20 mouse cellular contexts compared by ENCODE assay signal in the genomic region with DNA sequence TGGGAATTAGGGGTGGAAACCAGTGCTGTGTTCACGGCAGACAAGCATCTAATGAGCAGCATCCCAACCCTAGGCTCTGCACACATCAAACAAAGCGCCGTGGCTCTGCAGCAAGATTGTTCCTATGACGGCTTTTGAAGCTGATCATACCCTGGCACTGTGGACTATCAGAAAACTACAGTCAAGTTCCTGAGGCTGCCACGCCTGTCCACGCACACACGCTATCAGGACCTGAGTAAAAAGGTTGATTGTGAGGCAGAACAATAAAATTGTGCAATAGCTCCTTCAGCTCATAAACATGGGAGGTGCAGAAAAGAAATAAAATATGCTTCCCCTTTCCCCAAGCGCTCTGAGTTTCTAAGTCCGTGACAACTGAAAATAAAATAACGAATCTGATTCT. TPM values are rescaled to one million over a fixed set of nuclear protein-coding genes. Genes with fewer than 3 reads are reported as not detected.
DNase-seq lines count a peak whose midpoint lies in the region; ATAC-seq and TF ChIP-seq lines count a peak whose summit lies in the region.
"Had no signal": no experiment of that assay in that cellular context is flagged by ENCODE, and none has a peak within 500 bp of the region (broad histone marks: within the 10 kb centered on the region; RNA-seq: fewer than 3 reads in every experiment).

No protein-coding gene starts in this region.

- peaks cover 0 to 32% of the 10 kb centered on the region in 2 experiments; a peak in 2 of 4 replicates for H3K36me3 ChIP-seq in MEL (ENCODE audit: control insufficient read depth in 1 of 2, insufficient read depth in 2 of 2, low read length in 2 of 2)
- H3K36me3 ChIP-seq in liver, embryonic 15.5 days (replicated peaks) = no peaks in the 10 kb centered on the region
- H3K36me3 ChIP-seq in small intestine, adult 2 months (ENCODE audit: control insufficient read depth, insufficient read depth, low read length) = peaks cover 3% of the 10 kb centered on the region; the same call in 1 of the 2 replicates
- H3K36me3 ChIP-seq in kidney, embryonic 14.5 days (ENCODE audit: control insufficient read depth, insufficient read depth, low read length) = no peaks in the 10 kb centered on the region
- H3K36me3 ChIP-seq: embryonic facial prominence, embryonic 10.5 days; forebrain, embryonic 15.5 days; G1E; hindbrain, embryonic 13.5 days had no signal

- no peaks in the 10 kb centered on the region for H3K9me3 ChIP-seq in MEL (replicated peaks; ENCODE audit: insufficient read depth, low read length)
- H3K9me3 ChIP-seq in liver, embryonic 15.5 days (replicated peaks) = no peaks in the 10 kb centered on the region
- no peaks in the 10 kb centered on the region for H3K9me3 ChIP-seq in kidney, embryonic 14.5 days (ENCODE audit: control insufficient read depth, low read length)
- H3K9me3 ChIP-seq: embryonic facial prominence, embryonic 10.5 days; forebrain, embryonic 15.5 days; G1E; hindbrain, embryonic 13.5 days; midbrain, embryonic 13.5 days had no signal

- peak; percentile 37 to 65 for TF ChIP-seq EP300 in MEL (IDR thresholded peaks at IDR 0.05; ENCODE audit: low read depth in 1 of 2, low read length in 2 of 2)

- 29% methylated on average over 10 of the region's 10 CpGs for WGBS in liver, embryonic 15.5 days (ENCODE audit: insufficient replicate concordance)
- WGBS in small intestine, adult 2 months = 23% methylated on average over 10 of the region's 10 CpGs
- 86% methylated on average over 10 of the region's 10 CpGs for WGBS in kidney, embryonic 14.5 days

- H3K9ac ChIP-seq in MEL (ENCODE audit: control insufficient read depth, low read depth, low read length, poor library complexity, severe bottlenecking) = peak overlapping the region; percentile 32; the same call in 1 of the 2 replicates
- no peak overlapping the region for H3K9ac ChIP-seq in liver, embryonic 15.5 days
- no peak overlapping the region for H3K9ac ChIP-seq in kidney, embryonic 14.5 days (ENCODE audit: low read depth, low read length)
- H3K9ac ChIP-seq: forebrain, embryonic 15.5 days; hindbrain, embryonic 13.5 days; midbrain, embryonic 13.5 days had no signal

- TF ChIP-seq RAD21 in MEL (IDR thresholded peaks at IDR 0.05; ENCODE audit: low read depth, low read length) = no peak

- no peaks in the 10 kb centered on the region for H3K27me3 ChIP-seq in MEL (ENCODE audit: control insufficient read depth in 1 of 2, insufficient read depth in 2 of 2, low read length in 2 of 2)
- no peaks in the 10 kb centered on the region for H3K27me3 ChIP-seq in liver, embryonic 15.5 days
- H3K27me3 ChIP-seq in small intestine, adult 2 months (ENCODE audit: control insufficient read depth, insufficient read depth, low read length) = no peaks in the 10 kb centered on the region
- H3K27me3 ChIP-seq in kidney, embryonic 14.5 days (ENCODE audit: control insufficient read depth, insufficient read depth, low read length) = no peaks in the 10 kb centered on the region
- H3K27me3 ChIP-seq: forebrain, embryonic 15.5 days; hindbrain, embryonic 13.5 days; midbrain, embryonic 13.5 days had no signal

- peaks cover 19 to 42% of the 10 kb centered on the region in 2 experiments for H3K4me1 ChIP-seq in MEL (ENCODE audit: control insufficient read depth in 1 of 2, insufficient read depth in 2 of 2, low read length in 2 of 2)
- peaks cover 69% of the 10 kb centered on the region for H3K4me1 ChIP-seq in liver, embryonic 15.5 days (replicated peaks)
- H3K4me1 ChIP-seq in small intestine, adult 2 months (ENCODE audit: control insufficient read depth, insufficient read depth, insufficient read length, low read length) = peaks cover 18% of the 10 kb centered on the region
- H3K4me1 ChIP-seq in kidney, embryonic 14.5 days (ENCODE audit: control insufficient read depth, insufficient read depth, low read length) = no peaks in the 10 kb centered on the region

- H3K4me2 ChIP-seq in liver, embryonic 15.5 days = no peak overlapping the region
- H3K4me2 ChIP-seq in kidney, embryonic 14.5 days (replicated peaks; ENCODE audit: low read depth, low read length) = no peak overlapping the region
- H3K4me2 ChIP-seq: forebrain, embryonic 15.5 days; hindbrain, embryonic 13.5 days; midbrain, embryonic 13.5 days had no signal

- peak overlapping the region in 1 of 2 experiments; percentile 33; a peak in 3 of 4 replicates for H3K4me3 ChIP-seq in MEL (ENCODE audit: control insufficient read depth in 1 of 2, insufficient read depth in 1 of 2, low read depth in 2 of 2, low read length in 2 of 2)
- H3K4me3 ChIP-seq in liver, embryonic 15.5 days (replicated peaks) = no peak overlapping the region
- H3K4me3 ChIP-seq in small intestine, adult 2 months (ENCODE audit: low read depth, low read length) = no peak overlapping the region
- no peak overlapping the region for H3K4me3 ChIP-seq in kidney, embryonic 14.5 days (ENCODE audit: low read length)
- H3K4me3 ChIP-seq: embryonic facial prominence, embryonic 10.5 days; forebrain, embryonic 15.5 days; hindbrain, embryonic 13.5 days; midbrain, embryonic 13.5 days had no signal

- peak overlapping the region; percentile 28 for H3K27ac ChIP-seq in MEL (ENCODE audit: control insufficient read depth, low read depth, low read length)
- 0 out of 2 replicates have a peak overlapping the region, but pooled peaks have one; percentile 10 for H3K27ac ChIP-seq in liver, embryonic 15.5 days (replicated peaks)
- H3K27ac ChIP-seq in small intestine, adult 2 months (ENCODE audit: insufficient read depth, low read depth, low read length) = peak overlapping the region; percentile 99
- H3K27ac ChIP-seq in kidney, embryonic 14.5 days (ENCODE audit: low read depth, low read length) = no peak overlapping the region
- H3K27ac ChIP-seq: embryonic facial prominence, embryonic 10.5 days; forebrain, embryonic 15.5 days; hindbrain, embryonic 13.5 days; midbrain, embryonic 13.5 days had no signal

- H3K79me2 ChIP-seq in MEL (ENCODE audit: control insufficient read depth, insufficient read depth, low read length, poor library complexity) = no peaks in the 10 kb centered on the region

- TF ChIP-seq CTCF in MEL (IDR thresholded peaks at IDR 0.05 in 2 of 3, conservative IDR thresholded peaks at IDR 0.05 in 1 of 3; ENCODE audit: control insufficient read depth in 1 of 3, insufficient read depth in 1 of 3, low read depth in 2 of 3, low read length in 3 of 3, poor library complexity in 1 of 3, severe bottlenecking in 1 of 3) = no peak
- no peak for TF ChIP-seq CTCF in small intestine, adult 2 months (IDR thresholded peaks at IDR 0.05; ENCODE audit: extremely low read depth, insufficient read length, insufficient replicate concordance, low read depth, low read length)

- TF ChIP-seq POLR2A in MEL (IDR thresholded peaks at IDR 0.05; ENCODE audit: control insufficient read depth in 1 of 2, insufficient read depth in 1 of 2, low read depth in 1 of 2, low read length in 2 of 2, poor library complexity in 1 of 2) = no peak
- no peak for TF ChIP-seq POLR2A in small intestine, adult 2 months (IDR thresholded peaks at IDR 0.05; ENCODE audit: low read depth, low read length)

- peak; percentile 75 for DNase-seq in MEL (ENCODE audit: low read depth, low spot score)
- DNase-seq in spleen, postnatal 10 days (ENCODE audit: low spot score in 2 of 2) = no peak
- no peak for DNase-seq in cerebellum, adult 11-12 months
- DNase-seq: cerebellum, postnatal 25 days; heart, adult 11 months; kidney, adult 2 months; kidney, postnatal 36 days had no signal

- ATAC-seq in granulocyte monocyte progenitor cell, adult 5-6 weeks (replicated peaks; ENCODE audit: poor library complexity, severe bottlenecking) = peak; percentile 75
- ATAC-seq in liver, embryonic 15.5 days (ENCODE audit: insufficient read depth) = 0 out of 2 replicates have a peak, but pooled peaks have one; percentile 22
- ATAC-seq in kidney, embryonic 14.5 days (ENCODE audit: low FRiP score, low TSS enrichment) = no peak
- ATAC-seq: CD4-positive, CD25-positive, alpha-beta regulatory T cell, adult 4 months; forebrain, embryonic 15.5 days; midbrain, embryonic 13.5 days had no signal

RNA-seq across cellular contexts. Expression of a gene that starts 6.4 kb away (rescaled TPM):
- not detected in 2 replicates for total RNA-seq in MEL (2012; rRNA removed)
- under 1 TPM in 1 of 2 experiments, not detected in 1; 0.10 TPM for polyA plus RNA-seq in MEL (2012; ENCODE audit: insufficient read depth in 1 of 2, insufficient read length in 2 of 2, low read depth in 1 of 2, low replicate concordance in 2 of 2, missing spikeins in 1 of 2)
- 12.8 and 15.4 TPM in 2 replicates for total RNA-seq in granulocyte monocyte progenitor cell, adult 5-6 weeks (2014; fragmentation: Nextera tagmentation)
- total RNA-seq in granulocyte monocyte progenitor cell, adult 5-6 weeks (2017) = 5.1 and 6.1 TPM in 2 replicates
- 16.4 and 18.3 TPM in 2 replicates for polyA plus RNA-seq in liver, embryonic 15.5 days (2015; fragmentation: Nextera tagmentation; extraction: Ambion mirVana)
- 154 and 290 TPM in 2 replicates for polyA plus RNA-seq in small intestine, adult 2 months (2012; rRNA removed)
- polyA plus RNA-seq in kidney, embryonic 14.5 days (2014; fragmentation: Nextera tagmentation; extraction: Ambion mirVana) = 27.9 and 40.4 TPM in 2 replicates

RNA-seq across cellular contexts. Expression of a gene that starts 15.0 kb away (rescaled TPM):
- 54.3 and 58.4 TPM in 2 replicates for total RNA-seq in MEL (2012; rRNA removed)
- polyA plus RNA-seq in MEL (2012; ENCODE audit: insufficient read depth in 1 of 2, insufficient read length in 2 of 2, low read depth in 1 of 2, low replicate concordance in 2 of 2, missing spikeins in 1 of 2) = 10 to 100 TPM in 1 of 2 experiments, not detected in 1; 59.2 TPM
- 63.7 and 74.9 TPM in 2 replicates for total RNA-seq in granulocyte monocyte progenitor cell, adult 5-6 weeks (2014; fragmentation: Nextera tagmentation)
- 60.0 and 122 TPM in 2 replicates for total RNA-seq in granulocyte monocyte progenitor cell, adult 5-6 weeks (2017)
- polyA plus RNA-seq in liver, embryonic 15.5 days (2015; fragmentation: Nextera tagmentation; extraction: Ambion mirVana) = 28.9 and 29.0 TPM in 2 replicates
- polyA plus RNA-seq in small intestine, adult 2 months (2012; rRNA removed) = 6.4 and 6.9 TPM in 2 replicates
- 87.8 and 108 TPM in 2 replicates for polyA plus RNA-seq in kidney, embryonic 14.5 days (2014; fragmentation: Nextera tagmentation; extraction: Ambion mirVana)

RNA-seq across cellular contexts. Expression of a gene that starts 30.1 kb away (rescaled TPM):
- total RNA-seq in MEL (2012; rRNA removed) = 75.7 and 76.3 TPM in 2 replicates
- polyA plus RNA-seq in MEL (2012; ENCODE audit: insufficient read depth in 1 of 2, insufficient read length in 2 of 2, low read depth in 1 of 2, low replicate concordance in 2 of 2, missing spikeins in 1 of 2) = 10 to 100 TPM in 1 of 2 experiments, not detected in 1; 97.0 TPM
- not detected in 2 replicates for total RNA-seq in granulocyte monocyte progenitor cell, adult 5-6 weeks (2014; fragmentation: Nextera tagmentation)
- 0.98 TPM in 1 of 2 replicates, not detected in the other for total RNA-seq in granulocyte monocyte progenitor cell, adult 5-6 weeks (2017)
- 14.4 and 15.3 TPM in 2 replicates for polyA plus RNA-seq in liver, embryonic 15.5 days (2015; fragmentation: Nextera tagmentation; extraction: Ambion mirVana)
- polyA plus RNA-seq in small intestine, adult 2 months (2012; rRNA removed) = 3.2 and 44.6 TPM in 2 replicates
- polyA plus RNA-seq in kidney, embryonic 14.5 days (2014; fragmentation: Nextera tagmentation; extraction: Ambion mirVana) = 6.3 and 6.9 TPM in 2 replicates
- total RNA-seq: liver, adult 2 months had no signal
- polyA plus RNA-seq: CD4-positive, CD25-positive, alpha-beta regulatory T cell, adult 4 months; liver, adult 2 months had no signal

RNA-seq across cellular contexts. Expression of a gene that starts 34.9 kb away (rescaled TPM):
- total RNA-seq in MEL (2012; rRNA removed) = 8.5 and 11.4 TPM in 2 replicates
- polyA plus RNA-seq in MEL (2012; ENCODE audit: insufficient read depth in 1 of 2, insufficient read length in 2 of 2, low read depth in 1 of 2, low replicate concordance in 2 of 2, missing spikeins in 1 of 2) = 10 to 100 TPM in 1 of 2 experiments, not detected in 1; 32.6 TPM
- not detected in 2 replicates for total RNA-seq in granulocyte monocyte progenitor cell, adult 5-6 weeks (2014; fragmentation: Nextera tagmentation)
- not detected in 2 replicates for total RNA-seq in granulocyte monocyte progenitor cell, adult 5-6 weeks (2017)
- polyA plus RNA-seq in liver, embryonic 15.5 days (2015; fragmentation: Nextera tagmentation; extraction: Ambion mirVana) = 0.24 and 0.36 TPM in 2 replicates
- 3.8 and 29.7 TPM in 2 replicates for polyA plus RNA-seq in small intestine, adult 2 months (2012; rRNA removed)
- 5.2 and 5.9 TPM in 2 replicates for polyA plus RNA-seq in kidney, embryonic 14.5 days (2014; fragmentation: Nextera tagmentation; extraction: Ambion mirVana)

RNA-seq across cellular contexts. Expression of a gene that starts 38.8 kb away (rescaled TPM):
- total RNA-seq in MEL (2012; rRNA removed) = 11.2 and 12.5 TPM in 2 replicates
- 10 to 100 TPM in 1 of 2 experiments, not detected in 1; 13.6 TPM for polyA plus RNA-seq in MEL (2012; ENCODE audit: insufficient read depth in 1 of 2, insufficient read length in 2 of 2, low read depth in 1 of 2, low replicate concordance in 2 of 2, missing spikeins in 1 of 2)
- not detected in 2 replicates for total RNA-seq in granulocyte monocyte progenitor cell, adult 5-6 weeks (2014; fragmentation: Nextera tagmentation)
- total RNA-seq in granulocyte monocyte progenitor cell, adult 5-6 weeks (2017) = 0.30 TPM in 1 of 2 replicates, not detected in the other
- 72.3 and 75.1 TPM in 2 replicates for polyA plus RNA-seq in liver, embryonic 15.5 days (2015; fragmentation: Nextera tagmentation; extraction: Ambion mirVana)
- polyA plus RNA-seq in small intestine, adult 2 months (2012; rRNA removed) = 1.6 and 247 TPM in 2 replicates
- 0.38 and 0.46 TPM in 2 replicates for polyA plus RNA-seq in kidney, embryonic 14.5 days (2014; fragmentation: Nextera tagmentation; extraction: Ambion mirVana)
- total RNA-seq: gastrocnemius, adult 18-20 months had no signal
- polyA plus RNA-seq: CD4-positive, CD25-positive, alpha-beta regulatory T cell, adult 4 months; forebrain, embryonic 15.5 days; liver, adult 2 months; midbrain, embryonic 13.5 days; thymus, postnatal 0 days had no signal

Comparison
In these comparisons a context has a peak if more than half of its experiments do, and no peak if none do; other contexts are left out.
1. RNA of a gene that starts 6.4 kb away (polyA plus RNA-seq): 154 to 290 TPM in small intestine, adult 2 months, 27.9 to 40.4 TPM in kidney, embryonic 14.5 days and 16.4 to 18.3 TPM in liver, embryonic 15.5 days; 0.10 TPM in MEL; every median in the first group is over 10 times any median in the second.